Mouse (Mus musculus): Measurements from ENCODE around the gene Cdkn2c.
"Not testable (repeated sequence)": the region's sequence is repeated elsewhere in the genome, so short reads cannot be mapped to it uniquely, and the experiment has no call there.

The Cdkn2c gene

GRCm38 (mm10) chr4:109666461-109667269, at the start of gene Cdkn2c:
Cdkn2c (minus strand) TSS chr4:109667189.
- in situ Hi-C loops (cut with MboI, MseI) = no loop called here

- in situ Hi-C loops (cut with MboI, MseI) = no loop called here
Observed at GRCm38 (mm10) chr4:109705349-109705748, 38.4 kb upstream of the Cdkn2c start.

DNA sequence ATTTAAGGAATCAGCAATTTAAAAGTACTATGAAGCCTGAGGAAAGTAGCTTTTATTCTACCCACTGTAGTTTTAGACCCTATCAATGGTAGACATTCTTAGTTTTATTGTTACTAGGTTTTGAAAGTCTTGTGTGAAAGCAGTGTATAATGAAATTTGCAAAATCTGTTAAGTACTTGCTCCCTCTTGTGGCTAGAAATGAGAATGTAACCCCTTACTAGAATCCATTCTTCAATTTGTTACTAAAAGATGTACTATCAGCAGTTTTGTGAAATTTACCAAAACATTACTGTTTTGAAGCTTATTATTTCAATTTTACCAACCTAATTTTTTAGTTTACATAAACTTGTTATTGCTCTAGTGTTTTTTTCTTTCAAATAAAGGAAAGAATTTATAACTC, 36.6 kb upstream of the Cdkn2c start:
- in situ Hi-C loops (cut with MboI, MseI) = no loop called here

- in situ Hi-C loops (cut with MboI, MseI) = not testable (repeated sequence)
Observed at GRCm38 (mm10) chr4:109700727-109701126, 33.7 kb upstream of the Cdkn2c start.

DNA sequence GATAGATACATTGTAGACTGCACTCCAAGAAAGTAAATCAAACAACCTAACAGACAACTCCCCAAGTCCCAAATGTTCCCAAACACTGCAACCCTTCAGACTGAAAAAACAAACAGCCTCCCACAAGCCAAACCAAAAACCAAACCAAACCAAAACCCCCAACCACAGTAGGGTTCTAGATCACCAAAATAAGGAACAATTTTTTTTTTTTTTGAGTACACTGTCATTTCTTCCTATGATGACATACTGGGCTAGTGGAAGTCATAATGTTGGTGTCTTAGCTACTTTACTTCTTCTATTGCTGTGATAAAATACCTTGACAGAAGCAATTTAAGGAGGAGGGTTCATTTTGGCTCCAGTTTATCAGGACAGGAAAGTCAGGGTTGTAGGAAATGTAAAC, 25.7 kb upstream of the Cdkn2c start:
- in situ Hi-C loops (cut with MboI, MseI) = no loop called here

- in situ Hi-C loops (cut with MboI, MseI) = no loop called here
Observed at GRCm38 (mm10) chr4:109683561-109683960, 16.6 kb upstream of the Cdkn2c start.

DNA sequence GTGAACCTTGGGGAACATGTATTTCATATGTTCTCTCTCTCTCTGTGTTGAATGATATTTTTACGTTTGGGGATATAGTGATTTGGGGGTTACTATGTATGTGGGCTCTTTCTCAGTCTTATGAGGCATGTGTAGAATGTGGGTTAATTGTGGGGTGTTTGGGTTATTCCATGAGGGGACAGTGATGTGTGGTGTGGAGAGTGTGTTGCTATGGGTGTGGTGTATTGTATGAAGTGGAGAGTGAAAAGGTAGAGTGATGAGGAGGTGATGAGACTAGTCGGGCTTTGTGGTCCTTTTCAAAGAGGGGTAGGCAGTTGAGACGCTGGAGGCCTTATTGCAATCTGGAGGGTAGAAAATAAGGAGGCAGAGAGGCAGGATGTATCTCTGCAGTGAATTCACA, 10.2 kb upstream of the Cdkn2c start:
- in situ Hi-C loops (cut with MboI, MseI) = no loop called here

DNA sequence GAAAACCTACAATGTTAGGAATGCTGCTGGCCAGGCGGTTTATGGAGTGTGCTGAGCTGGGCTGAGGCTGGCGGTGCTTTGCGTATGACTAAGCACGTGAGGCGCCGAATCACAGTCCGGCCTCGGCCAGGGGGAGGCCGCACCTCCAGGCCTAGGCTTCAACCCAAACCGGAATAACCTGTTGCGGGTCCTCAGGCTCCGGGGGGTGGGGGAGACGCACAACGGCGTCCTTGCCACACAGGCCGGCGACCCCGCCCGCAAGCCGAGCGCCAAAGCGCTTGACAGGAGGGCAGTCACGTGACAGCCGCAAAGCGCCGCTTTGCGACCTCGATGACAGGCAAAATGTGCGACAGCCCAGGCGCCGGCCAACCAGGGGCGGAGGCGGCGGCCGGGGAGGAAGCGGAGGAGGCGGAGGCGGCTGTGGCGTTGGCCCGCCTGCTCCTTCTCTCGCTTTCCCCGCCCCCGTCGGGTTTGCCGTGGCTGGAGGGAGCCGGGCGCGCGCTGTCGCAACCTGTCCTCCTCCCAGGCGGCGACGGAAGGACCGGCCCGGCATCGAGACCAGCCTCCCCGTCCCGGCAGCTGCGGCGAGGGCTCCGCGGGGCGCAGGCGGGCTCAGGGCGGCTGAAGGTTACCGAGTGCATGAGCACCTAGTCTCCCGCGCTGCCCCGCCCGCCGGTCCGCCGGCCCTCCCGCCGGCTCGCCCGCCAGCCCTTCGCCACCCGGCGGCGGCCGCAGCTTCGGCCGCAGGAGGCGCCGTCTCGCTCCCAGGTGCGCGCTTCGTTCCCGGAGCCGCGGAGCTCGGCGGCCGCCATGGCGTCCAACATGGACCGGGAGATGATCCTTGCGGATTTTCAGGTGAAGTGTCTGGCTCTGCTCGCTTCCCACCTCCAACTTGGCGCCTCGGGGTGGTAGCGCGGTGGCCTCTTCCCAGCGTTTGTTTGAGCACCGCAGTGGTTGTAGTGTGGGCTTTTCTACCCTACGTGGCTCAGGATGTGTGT, 9.5 kb upstream of the Cdkn2c start, which contains the start of gene Faf1:
Faf1 (plus strand) TSS at position 371 of the 998 bp plus-strand sequence.
- in situ Hi-C loops (cut with MboI, MseI) = no loop called here

- in situ Hi-C loops (cut with MboI, MseI) = no loop called here
Observed at GRCm38 (mm10) chr4:109674097-109674496, 7.1 kb upstream of the Cdkn2c start.

DNA sequence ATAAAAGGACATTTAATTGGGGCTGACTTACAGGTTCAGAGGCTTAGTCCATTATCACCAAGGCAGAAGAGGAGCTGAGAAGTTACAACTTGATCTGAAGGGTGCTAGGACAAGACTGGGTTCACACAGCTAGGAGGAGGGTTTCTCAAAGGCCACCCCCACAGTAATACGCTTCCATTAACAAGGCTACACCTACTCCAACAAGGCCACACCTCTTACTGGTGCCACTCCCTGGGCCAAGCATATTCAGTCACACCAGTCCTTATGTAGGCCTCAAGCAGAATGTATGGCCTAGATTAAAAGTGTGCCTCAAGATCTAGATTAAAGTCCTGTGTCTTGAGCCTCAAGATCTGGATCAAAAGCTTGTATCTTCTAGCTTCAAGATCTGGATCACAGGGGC, 5.0 kb upstream of the Cdkn2c start:
- in situ Hi-C loops (cut with MboI, MseI) = no loop called here

DNA sequence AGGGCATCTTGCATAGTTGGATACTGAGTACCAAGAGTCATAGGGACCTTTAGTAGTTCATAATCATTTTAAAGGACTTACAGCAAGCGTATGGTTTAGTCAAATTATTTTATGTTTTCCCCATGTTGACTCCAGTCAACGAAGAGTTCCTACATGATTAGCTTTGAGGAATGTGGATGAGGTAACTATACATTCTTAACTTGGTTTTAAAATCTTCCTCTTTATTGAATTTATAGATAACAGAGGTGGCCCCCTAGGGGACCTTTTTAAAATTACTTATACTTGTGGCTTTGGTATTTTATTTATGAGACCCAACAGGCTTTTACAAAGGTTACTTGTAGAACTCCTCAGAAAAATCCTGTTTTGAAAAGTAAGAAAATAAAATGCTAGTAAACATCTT, 3.2 kb upstream of the Cdkn2c start:
- in situ Hi-C loops (cut with MboI, MseI) = no loop called here

DNA sequence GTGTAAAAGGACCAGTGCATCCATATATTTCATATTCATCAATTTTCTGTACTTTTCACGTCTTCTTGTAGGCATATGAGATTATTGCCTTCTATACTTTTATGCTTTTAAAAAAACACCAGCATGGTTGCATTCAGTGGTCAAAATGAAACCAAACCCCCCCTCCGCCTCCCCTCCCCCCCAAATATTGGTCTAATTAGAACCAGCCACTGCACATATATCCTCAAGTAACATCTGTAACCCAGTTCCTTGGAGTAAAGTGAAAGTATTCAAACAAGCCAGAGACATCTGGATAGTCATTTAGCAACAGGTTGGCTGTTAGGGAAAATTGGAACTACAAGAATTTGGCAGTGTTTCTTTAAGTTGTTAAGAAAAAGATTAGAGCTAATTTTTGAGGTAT, 529 bp upstream of the Cdkn2c start:
- in situ Hi-C loops (cut with MboI, MseI) = no loop called here

DNA sequence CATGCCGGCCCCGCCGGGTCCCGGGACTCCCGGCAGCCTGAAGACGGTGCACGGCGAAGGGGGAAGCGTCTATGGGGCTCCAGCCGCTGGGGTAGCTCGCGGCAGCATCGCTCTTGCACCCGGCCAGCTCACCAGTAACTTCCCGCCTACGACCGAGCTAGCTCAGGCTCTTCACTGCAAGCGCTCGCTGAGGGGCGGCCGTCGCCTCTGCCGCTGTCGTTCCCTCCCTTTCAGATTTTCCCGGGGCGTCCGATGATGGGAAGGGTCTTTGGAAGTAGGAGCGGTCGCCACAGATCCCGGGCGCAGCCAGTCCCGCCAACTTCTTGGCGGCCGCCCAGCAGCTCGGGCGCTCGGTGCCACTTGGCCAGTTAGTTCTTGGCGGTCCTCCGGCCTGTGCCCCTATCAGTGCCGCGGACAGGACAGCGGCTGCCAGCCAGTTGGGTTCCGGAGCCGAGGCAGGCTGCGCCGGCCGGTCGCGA, 968 bp downstream of the Cdkn2c start:
- in situ Hi-C loops (cut with MboI, MseI) = no loop called here

DNA sequence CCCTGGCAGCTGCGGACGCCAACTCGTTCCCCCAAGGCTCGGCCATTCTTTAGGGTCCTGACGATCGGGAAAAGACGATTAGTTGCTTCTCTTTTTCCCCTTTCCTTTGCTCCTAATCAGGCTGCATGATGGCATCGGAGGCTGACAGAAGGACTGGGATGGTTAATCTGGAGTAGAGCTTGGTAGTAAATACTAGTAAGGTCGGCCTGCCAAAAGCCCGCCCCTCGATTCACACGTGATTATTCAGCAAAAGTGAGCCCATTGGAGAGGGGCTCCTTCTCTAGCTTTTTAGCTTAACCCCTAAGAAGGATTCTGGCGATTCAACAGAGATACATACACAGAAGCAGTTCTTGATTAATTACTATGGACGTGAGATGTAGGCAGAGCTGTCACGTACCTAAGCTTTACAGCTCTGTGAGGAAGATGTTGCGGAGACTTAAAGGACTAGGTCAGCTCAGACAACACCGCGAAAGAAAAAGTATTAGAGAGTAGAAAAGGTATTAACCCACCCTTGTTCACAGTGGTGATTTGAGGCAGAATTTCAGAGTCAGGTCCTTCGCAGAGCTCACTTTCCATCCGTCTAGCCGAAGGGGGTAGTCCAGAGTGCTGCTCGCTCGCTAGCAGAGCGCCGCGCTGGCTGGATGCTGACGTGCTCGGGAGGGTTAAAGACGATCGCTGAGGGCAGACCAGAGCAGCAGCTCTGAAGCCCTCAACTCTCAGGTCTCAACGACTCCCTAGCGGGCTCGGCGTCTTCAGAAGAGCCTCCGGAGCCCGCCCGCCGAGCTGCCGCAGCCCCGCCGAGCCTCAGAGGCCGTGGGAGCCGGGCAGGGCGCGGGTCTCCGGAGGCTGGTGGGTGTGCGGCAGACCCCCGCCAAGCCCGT, 1.6 kb downstream of the Cdkn2c start:
- in situ Hi-C loops (cut with MboI, MseI) = no loop called here

DNA sequence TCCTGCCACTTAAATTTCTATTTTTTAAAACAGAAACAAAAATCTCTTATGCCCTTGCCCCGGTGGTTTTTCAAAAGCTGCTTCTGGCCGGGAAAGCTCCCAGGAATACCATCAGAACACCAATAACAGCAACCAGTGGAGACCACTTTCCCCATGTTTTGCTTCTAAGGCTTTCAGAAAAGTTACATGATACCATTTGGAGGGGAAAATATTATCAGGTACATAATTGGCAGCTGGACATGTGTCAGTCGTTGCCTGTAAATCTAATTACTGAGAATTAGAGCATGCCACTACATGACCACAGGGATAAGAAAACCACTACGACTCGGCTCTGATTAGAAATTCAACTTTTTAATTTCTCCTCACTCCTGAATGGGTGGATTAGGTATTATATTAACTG, 2.9 kb downstream of the Cdkn2c start:
- in situ Hi-C loops (cut with MboI, MseI) = no loop called here

- in situ Hi-C loops (cut with MboI, MseI) = no loop called here
Observed at GRCm38 (mm10) chr4:109662271-109662670, 4.7 kb downstream of the Cdkn2c start.

DNA sequence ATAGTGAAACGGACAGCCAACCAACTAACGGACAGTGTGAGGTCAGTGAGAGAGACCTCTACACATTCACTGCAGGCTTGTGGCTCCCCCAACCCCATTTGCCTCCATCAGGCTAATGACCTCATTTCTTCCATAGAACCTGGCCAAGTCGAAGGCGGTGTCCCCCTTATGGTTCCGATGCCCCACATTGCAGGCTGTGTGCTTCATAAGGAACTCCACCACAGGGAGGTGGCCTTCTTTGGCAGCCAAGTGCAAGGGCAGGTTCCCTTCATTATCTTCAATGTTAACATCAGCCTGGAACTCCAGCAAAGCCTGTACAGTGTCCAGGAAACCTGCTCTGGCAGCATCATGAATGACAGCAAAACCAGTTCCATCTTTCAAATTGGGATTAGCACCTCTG, 5.8 kb downstream of the Cdkn2c start:
- in situ Hi-C loops (cut with MboI, MseI) = no loop called here

DNA sequence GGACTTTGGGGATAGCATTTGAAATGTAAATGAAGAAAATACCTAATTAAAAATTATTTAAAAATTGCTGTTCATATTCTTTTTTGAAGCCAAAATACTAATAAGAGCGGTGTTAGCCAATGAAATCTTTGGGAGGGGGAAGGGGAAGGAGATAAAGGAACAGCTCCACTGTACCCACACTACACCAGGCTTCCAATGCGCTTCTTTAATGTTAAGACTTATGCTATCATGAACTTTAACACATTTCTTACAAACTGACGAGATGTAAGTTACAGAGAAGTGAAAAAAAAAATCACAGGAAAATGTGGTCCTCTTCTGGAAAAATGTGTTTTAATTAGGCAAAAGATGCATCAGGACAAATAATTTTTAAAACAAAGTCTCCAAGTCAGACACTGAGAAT, 6.4 kb downstream of the Cdkn2c start:
- in situ Hi-C loops (cut with MboI, MseI) = no loop called here

GRCm38 (mm10) chr4:109659571-109659970, 7.4 kb downstream of the Cdkn2c start:
- in situ Hi-C loops (cut with MboI, MseI) = no loop called here

- in situ Hi-C loops (cut with MboI, MseI) = no loop called here
Observed at GRCm38 (mm10) chr4:109658826-109659225, 8.2 kb downstream of the Cdkn2c start.

GRCm38 (mm10) chr4:109657851-109658500, 9.0 kb downstream of the Cdkn2c start:
- in situ Hi-C loops (cut with MboI, MseI) = no loop called here

Data from T-helper 1 cell (primary cell).